Mouse (Mus musculus) lung, embryonic 14.5 days (tissue): Measurements from ENCODE around the gene Fam186a. TPM values are rescaled to one million over a fixed set of nuclear protein-coding genes. Genes with fewer than 3 reads are reported as not detected.

Experiments used
- ATAC-seq: fragments of 200-750 bp; cut with Nextera tagmentation; 2 replicates; pipeline ENCODE4 v1.8.0; 2017; ENCODE audit warnings: mild to moderate bottlenecking, moderate TSS enrichment, moderate library complexity; ENCODE audit not compliant: insufficient read depth
- DNase-seq: peaks from one replicate; pipeline ENCODE4 v3.0.0-alpha.2; 2015
- H3K27ac ChIP-seq: fragments of 300-500 bp; sonication (generic); 2 replicates; pipeline ENCODE4 v1.5.1; 2014; ENCODE audit warnings: low read depth, mild to moderate bottlenecking, moderate library complexity
- H3K27me3 ChIP-seq: fragments of 300-500 bp; sonication (generic); 2 replicates; pipeline ENCODE4 v1.6.1; 2014; ENCODE audit warnings: low read length, control low read depth; ENCODE audit not compliant: insufficient read depth
- H3K36me3 ChIP-seq: fragments of 300-500 bp; sonication (generic); 2 replicates; pipeline ENCODE4 v1.6.1; 2014; ENCODE audit warnings: control low read depth; ENCODE audit not compliant: insufficient read depth
- H3K4me1 ChIP-seq: fragments of 300-500 bp; sonication (generic); 2 replicates; pipeline ENCODE4 v1.6.1; 2014; ENCODE audit warnings: antibody characterized with exemption, control low read depth; ENCODE audit not compliant: insufficient read depth
- H3K4me2 ChIP-seq: fragments of 300-500 bp; sonication (generic); 2 replicates; pipeline ENCODE4 v1.6.1; 2014; ENCODE audit warnings: mild to moderate bottlenecking
- H3K4me3 ChIP-seq: fragments of 300-500 bp; sonication (generic); 2 replicates; pipeline ENCODE4 v1.5.1; 2014; ENCODE audit warnings: low read depth, low read length
- H3K9ac ChIP-seq: fragments of 300-500 bp; sonication (generic); 2 replicates; pipeline ENCODE4 v1.6.1; 2014
- H3K9me3 ChIP-seq: fragments of 300-500 bp; sonication (generic); 2 replicates; pipeline ENCODE4 v1.6.1; 2016; ENCODE audit warnings: low read depth, low read length, control low read depth
- CTCF ChIP-seq: IDR thresholded peaks from 2 replicates; pipeline ENCODE4 v1.5.1; 2016; ENCODE audit warnings: antibody characterized with exemption, low read depth
- WGBS: fragments of 180-500 bp; shearing (Covaris S2); extraction: QIAGEN DNeasy Blood & Tissue Kit; methylation state at CpG from one replicate; pipeline ENCODE4 v1.1.7; 2014; 5-methylcytosine and 5-hydroxymethylcytosine counted together
- polyA plus RNA-seq: library from polyadenylated mRNA; unstranded; fragments of >200 nt; fragmentation: Nextera tagmentation; extraction: Ambion mirVana; gene quantifications from 2 replicates; pipeline ENCODE4 v1.2.1, GENCODE M21; 2014

Fam186a gene
- polyA plus RNA-seq, 1 experiment from 2014 or later = 0.04 TPM

GRCm38 (mm10) chr15:99965103-99965775, 1.6 kb downstream of the Fam186a start:
- DNase-seq (peak; percentile 29), ATAC-seq (no peak)
- no peak overlapping the region for H3K4me3 ChIP-seq
- no peaks in the 10 kb centered on the region for H3K36me3 ChIP-seq
- no peak overlapping the region for H3K27ac ChIP-seq
- no peak overlapping the region for H3K9ac ChIP-seq
- TF ChIP-seq CTCF = no peak
- H3K27me3 ChIP-seq = no peaks in the 10 kb centered on the region
- WGBS = 75% methylated on average over 8 of the region's 8 CpGs
- H3K4me2 ChIP-seq = no peak overlapping the region
- no peaks in the 10 kb centered on the region for H3K4me1 ChIP-seq
- H3K9me3 ChIP-seq = no peaks in the 10 kb centered on the region

GRCm38 (mm10) chr15:99955324-99955723, 11.5 kb downstream of the Fam186a start:
- no peaks in the 10 kb centered on the region for H3K27me3 ChIP-seq
- no peak overlapping the region for H3K9ac ChIP-seq
- H3K4me2 ChIP-seq = no peak overlapping the region
- TF ChIP-seq CTCF = no peak
- no peak overlapping the region for H3K4me3 ChIP-seq
- no peaks in the 10 kb centered on the region for H3K9me3 ChIP-seq
- H3K4me1 ChIP-seq = no peaks in the 10 kb centered on the region
- 69% methylated on average over 4 of the region's 4 CpGs for WGBS
- DNase-seq (no peak), ATAC-seq (no peak)
- H3K36me3 ChIP-seq = no peaks in the 10 kb centered on the region
- no peak overlapping the region for H3K27ac ChIP-seq

DNA sequence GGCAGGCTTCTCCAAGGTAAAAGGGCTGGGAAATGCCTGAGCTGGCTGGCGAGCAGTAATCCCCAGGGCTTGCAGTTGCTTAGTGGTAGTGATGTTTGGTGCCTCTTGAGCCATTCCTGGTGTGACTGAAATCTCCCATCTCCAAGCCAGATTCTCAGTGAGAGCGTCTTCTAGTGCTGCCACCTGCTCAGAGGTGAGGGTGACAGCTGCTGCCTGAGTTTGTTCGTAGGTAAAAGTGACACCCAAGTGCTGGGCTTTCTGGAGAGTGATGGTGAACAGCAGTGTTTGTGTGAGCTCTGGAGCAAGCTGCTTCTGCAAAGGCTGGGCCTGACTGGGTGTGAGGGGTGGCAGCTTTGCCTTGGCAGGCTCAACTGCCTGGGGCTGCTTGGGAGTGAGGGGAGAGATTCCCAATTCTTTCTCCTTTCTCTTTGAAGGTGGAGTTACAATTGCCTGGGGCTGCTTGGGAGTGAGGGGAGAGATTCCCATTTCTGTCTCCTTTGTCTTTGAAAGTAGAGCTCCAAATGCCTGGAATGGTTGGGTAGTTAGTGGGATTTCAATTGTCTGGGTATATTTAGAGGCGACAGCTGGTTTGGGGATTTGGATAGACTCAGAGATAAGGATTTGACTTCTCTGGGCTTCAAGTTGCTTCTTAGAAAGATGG, 25.8 kb downstream of the Fam186a start:
- no peaks in the 10 kb centered on the region for H3K9me3 ChIP-seq
- no peak overlapping the region for H3K27ac ChIP-seq
- no peaks in the 10 kb centered on the region for H3K4me1 ChIP-seq
- no peak overlapping the region for H3K4me3 ChIP-seq
- no peaks in the 10 kb centered on the region for H3K27me3 ChIP-seq
- DNase-seq (no peak), ATAC-seq (no peak)
- H3K4me2 ChIP-seq = no peak overlapping the region
- H3K36me3 ChIP-seq = no peaks in the 10 kb centered on the region
- H3K9ac ChIP-seq = no peak overlapping the region
- TF ChIP-seq CTCF = no peak
- 72% methylated on average over 4 of the region's 4 CpGs for WGBS

DNA sequence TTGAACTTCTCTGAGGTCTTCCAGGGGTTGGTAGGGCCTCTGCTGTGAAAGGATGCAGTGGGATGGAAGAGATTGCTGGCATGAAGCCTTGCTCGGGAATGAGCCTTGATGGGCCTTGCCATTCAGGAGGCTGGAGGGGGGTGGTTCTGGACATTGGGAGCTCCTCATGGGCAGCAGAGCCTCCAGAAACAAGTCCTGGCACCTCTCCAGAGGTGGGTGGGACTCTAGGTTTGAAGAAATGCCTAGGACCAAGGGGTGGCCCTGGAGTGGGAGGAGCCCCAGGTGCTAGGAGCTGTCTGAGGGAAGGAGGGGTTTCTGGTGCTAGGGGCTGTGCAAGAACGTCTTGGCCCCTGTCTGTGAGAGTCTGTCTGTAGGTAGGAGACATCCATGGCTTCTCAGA, 26.4 kb downstream of the Fam186a start:
- DNase-seq (peak; percentile 21), ATAC-seq (no peak)
- Histone ChIP-seq H3K36me3 (no peaks in the 10 kb centered on the region), H3K9ac (no peak overlapping the region), H3K4me3 (no peak overlapping the region), H3K27me3 (no peaks in the 10 kb centered on the region), H3K27ac (no peak overlapping the region), H3K4me2 (no peak overlapping the region), H3K9me3 (no peaks in the 10 kb centered on the region), H3K4me1 (no peaks in the 10 kb centered on the region)
- WGBS = 47% methylated on average over 2 of the region's 2 CpGs
- no peak for TF ChIP-seq CTCF

- H3K4me3 ChIP-seq = no peak overlapping the region
- no peak overlapping the region for H3K9ac ChIP-seq
- TF ChIP-seq CTCF = no peak
- ATAC-seq = no peak
- DNase-seq = no peak
- no peaks in the 10 kb centered on the region for H3K4me1 ChIP-seq
- H3K4me2 ChIP-seq = no peak overlapping the region
- no peaks in the 10 kb centered on the region for H3K9me3 ChIP-seq
- H3K27me3 ChIP-seq = no peaks in the 10 kb centered on the region
- no peaks in the 10 kb centered on the region for H3K36me3 ChIP-seq
- no peak overlapping the region for H3K27ac ChIP-seq
- WGBS = 84% methylated on average over 8 of the region's 8 CpGs
Measured at GRCm38 (mm10) chr15:99937841-99938240, 29.0 kb downstream of the Fam186a start.

DNA sequence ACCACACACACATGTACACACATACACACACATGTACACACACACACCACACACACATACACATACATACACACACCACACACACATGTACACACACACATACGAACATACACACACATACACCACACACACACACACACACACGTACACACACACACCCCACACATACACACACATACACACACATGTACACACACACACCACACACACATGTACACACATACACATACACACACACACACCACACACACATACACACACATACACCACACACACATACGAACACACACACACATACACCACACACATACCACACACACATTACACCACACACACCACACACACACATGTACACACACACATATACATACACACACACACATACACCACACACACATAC, 30.2 kb downstream of the Fam186a start:
- no peak for TF ChIP-seq CTCF
- Histone ChIP-seq H3K36me3 (no peaks in the 10 kb centered on the region), H3K27me3 (no peaks in the 10 kb centered on the region), H3K9ac (no peak overlapping the region), H3K4me2 (no peak overlapping the region), H3K4me1 (no peaks in the 10 kb centered on the region), H3K4me3 (no peak overlapping the region), H3K27ac (no peak overlapping the region), H3K9me3 (no peaks in the 10 kb centered on the region)
- 98% methylated on average over 3 of the region's 3 CpGs for WGBS
- DNase-seq (no peak), ATAC-seq (no peak)

DNA sequence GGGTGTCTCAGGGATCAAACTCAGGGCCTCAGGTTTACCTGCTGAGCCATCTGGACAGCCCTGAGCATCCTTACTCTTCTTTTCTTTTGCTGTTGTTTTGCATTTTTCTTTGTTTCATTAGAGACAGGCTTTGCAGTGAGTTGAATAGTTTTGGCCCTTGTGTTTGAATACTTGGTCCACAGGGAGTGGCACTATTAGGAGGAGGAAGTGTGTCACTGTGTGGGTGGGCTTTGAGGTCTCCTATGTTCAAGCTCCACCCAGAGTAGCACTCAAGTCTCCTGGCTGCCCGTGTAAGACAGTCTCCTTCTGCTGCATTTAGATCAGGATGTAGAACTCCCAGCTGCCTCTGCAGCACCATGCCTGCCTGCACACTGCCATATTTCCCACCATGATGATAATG, 32.4 kb downstream of the Fam186a start:
- Histone ChIP-seq H3K27ac (no peak overlapping the region), H3K4me1 (no peaks in the 10 kb centered on the region), H3K4me2 (no peak overlapping the region), H3K36me3 (no peaks in the 10 kb centered on the region), H3K9me3 (no peaks in the 10 kb centered on the region), H3K4me3 (no peak overlapping the region), H3K9ac (no peak overlapping the region), H3K27me3 (no peaks in the 10 kb centered on the region)
- WGBS = 35% methylated on average over 1 of the region's 1 CpGs
- TF ChIP-seq CTCF = no peak
- DNase-seq (no peak), ATAC-seq (no peak)
